Mouse (Mus musculus) cortical plate, adult 2 months (tissue): ENCODE measurements at regions not wholly inside any gene's neighbourhood (a gene's known extent, or its start where the extent isn't known, plus 50 kb on each side); places are given as distances from the start of the nearest gene placed in this dataset.

Experiments used
- CTCF ChIP-seq: fragments of 200-500 bp; IDR thresholded peaks from 2 replicates; pipeline ENCODE4 v1.5.1; 2011; ENCODE audit warnings: mild to moderate bottlenecking, control low read depth, low read length; ENCODE audit not compliant: insufficient read depth; ENCODE audit errors: extremely low read depth
- POLR2A ChIP-seq: fragments of 200-500 bp; IDR thresholded peaks from 2 replicates; pipeline ENCODE4 v1.6.1; 2011; ENCODE audit warnings: mild to moderate bottlenecking, low read length, control low read depth; ENCODE audit not compliant: insufficient read depth; ENCODE audit errors: extremely low read depth

DNA sequence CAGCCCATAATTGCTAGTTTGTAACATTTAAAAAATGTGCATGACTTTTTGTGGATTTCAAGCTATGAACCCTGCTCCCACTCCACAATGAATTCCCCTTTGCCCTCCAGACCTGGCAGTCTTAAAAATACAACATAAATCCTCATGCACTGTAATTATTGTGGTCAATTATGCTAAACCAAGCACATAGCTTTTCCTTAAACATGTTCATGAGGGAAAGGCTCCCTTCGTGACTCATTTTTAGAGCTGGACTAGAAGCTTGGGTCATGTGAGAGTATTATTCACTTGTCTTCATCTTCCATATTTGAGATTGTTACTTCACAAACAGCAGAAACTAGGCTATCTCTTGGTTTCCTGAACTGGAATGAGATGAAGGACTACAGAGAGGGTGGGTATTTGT lies 356.7 kb upstream of the Marcks start:
- TF ChIP-seq CTCF (no peak), POLR2A (no peak)
